9 mouse cellular contexts compared by ENCODE assay signal in genomic region chr1:40797348-40797747, GRCm38 (mm10). TPM values are rescaled to one million over a fixed set of nuclear protein-coding genes. Genes with fewer than 3 reads are reported as not detected.
A peak's percentile ranks its signal among the peaks of the same experiment; 100 is the strongest.
DNase-seq lines count a peak whose midpoint lies in the region; ATAC-seq and TF ChIP-seq lines count a peak whose summit lies in the region.
"Had no signal": no experiment of that assay in that cellular context is flagged by ENCODE, and none has a peak within 500 bp of the region (broad histone marks: within the 10 kb centered on the region; RNA-seq: fewer than 3 reads in every experiment).

No protein-coding gene starts in this region.

- no peak for TF ChIP-seq POLR2A in small intestine, adult 2 months (IDR thresholded peaks at IDR 0.05; ENCODE audit: low read depth, low read length)

- no peaks in the 10 kb centered on the region for H3K27me3 ChIP-seq in hindbrain, embryonic 10.5 days (ENCODE audit: insufficient read depth, poor library complexity, severe bottlenecking)
- H3K27me3 ChIP-seq in hindbrain, embryonic 12.5 days, result no peaks in the 10 kb centered on the region
- no peaks in the 10 kb centered on the region for H3K27me3 ChIP-seq in small intestine, adult 2 months (ENCODE audit: control insufficient read depth, insufficient read depth, low read length)

- WGBS in hindbrain, embryonic 10.5 days, result 16% methylated on average over 5 of the region's 5 CpGs
- 16% methylated on average over 5 of the region's 5 CpGs for WGBS in hindbrain, embryonic 12.5 days
- 16% methylated on average over 5 of the region's 5 CpGs for WGBS in small intestine, adult 2 months

- no peak overlapping the region for H3K4me2 ChIP-seq in hindbrain, embryonic 12.5 days (replicated peaks)

- no peaks in the 10 kb centered on the region for H3K36me3 ChIP-seq in hindbrain, embryonic 10.5 days
- H3K36me3 ChIP-seq in hindbrain, embryonic 12.5 days, result no peaks in the 10 kb centered on the region
- H3K36me3 ChIP-seq in small intestine, adult 2 months (ENCODE audit: control insufficient read depth, insufficient read depth, low read length), result no peaks in the 10 kb centered on the region

- no peaks in the 10 kb centered on the region for H3K9me3 ChIP-seq in hindbrain, embryonic 10.5 days
- no peaks in the 10 kb centered on the region for H3K9me3 ChIP-seq in hindbrain, embryonic 12.5 days (replicated peaks)

- H3K4me3 ChIP-seq in hindbrain, embryonic 10.5 days, result no peak overlapping the region
- H3K4me3 ChIP-seq in hindbrain, embryonic 12.5 days, result no peak overlapping the region
- H3K4me3 ChIP-seq in layer of hippocampus, adult 2 months, result no peak overlapping the region
- no peak overlapping the region for H3K4me3 ChIP-seq in small intestine, adult 2 months (ENCODE audit: low read depth, low read length)
- H3K4me3 ChIP-seq: myocyte had no signal

- no peak overlapping the region for H3K27ac ChIP-seq in hindbrain, embryonic 10.5 days
- no peak overlapping the region for H3K27ac ChIP-seq in hindbrain, embryonic 12.5 days
- no peak overlapping the region for H3K27ac ChIP-seq in layer of hippocampus, adult 2 months
- H3K27ac ChIP-seq in small intestine, adult 2 months (ENCODE audit: insufficient read depth, low read depth, low read length), result no peak overlapping the region

- no peak overlapping the region for H3K9ac ChIP-seq in hindbrain, embryonic 12.5 days

- DNase-seq in hindbrain, embryonic 10.5 days (ENCODE audit: low spot score), result peak; percentile 73
- peak; percentile 56 for DNase-seq in adipocyte (ENCODE audit: low spot score)
- DNase-seq in heart, adult 8-10 months (ENCODE audit: low spot score), result peak; percentile 63
- DNase-seq in layer of hippocampus, adult 2 months (ENCODE audit: low spot score in 2 of 2), result peak; percentile 62 to 73
- peak; percentile 80 for DNase-seq in lung, postnatal 10 days

- H3K4me1 ChIP-seq in hindbrain, embryonic 10.5 days (replicated peaks), result no peaks in the 10 kb centered on the region
- no peaks in the 10 kb centered on the region for H3K4me1 ChIP-seq in hindbrain, embryonic 12.5 days
- H3K4me1 ChIP-seq in small intestine, adult 2 months (ENCODE audit: control insufficient read depth, insufficient read depth, insufficient read length, low read length), result no peaks in the 10 kb centered on the region

- peak; percentile 94 for TF ChIP-seq CTCF in layer of hippocampus, adult 2 months (conservative IDR thresholded peaks at IDR 0.05)
- peak; percentile 53; the same call in 1 of the 2 replicates for TF ChIP-seq CTCF in small intestine, adult 2 months (IDR thresholded peaks at IDR 0.05; ENCODE audit: extremely low read depth, insufficient read length, insufficient replicate concordance, low read depth, low read length)

- ATAC-seq in hindbrain, embryonic 12.5 days (ENCODE audit: low FRiP score), result no peak
- peak; percentile 98 for ATAC-seq in common myeloid progenitor, adult 5-6 weeks (replicated peaks; ENCODE audit: low read depth, poor library complexity, severe bottlenecking)

RNA-seq across cellular contexts. Expression of gene Mfsd9, which starts 6.9 kb away (rescaled TPM):
- 3.1 and 3.3 TPM in 2 replicates for polyA plus RNA-seq in hindbrain, embryonic 10.5 days (2016; fragmentation: Nextera tagmentation; extraction: Ambion mirVana)
- 4.7 and 5.0 TPM in 2 replicates for polyA plus RNA-seq in hindbrain, embryonic 12.5 days (2016; fragmentation: Nextera tagmentation; extraction: Ambion mirVana)
- total RNA-seq in common myeloid progenitor, adult 5-6 weeks (2017), result 1.6 and 2.0 TPM in 2 replicates
- total RNA-seq in heart, adult 8-10 months (2022), result 1 to 10 TPM in 1 of 4 experiments, under 1 TPM in 3; 0.49 to 1.3 (median 0.64) TPM
- 1 to 10 TPM; 5.2 to 5.3 TPM for total RNA-seq in layer of hippocampus, adult 2 months (2021)
- 6.7 and 14.0 TPM in 2 replicates for polyA plus RNA-seq in small intestine, adult 2 months (2012; rRNA removed)

RNA-seq across cellular contexts. Expression of gene Tmem182, which starts 8.1 kb away (rescaled TPM):
- polyA plus RNA-seq in hindbrain, embryonic 10.5 days (2016; fragmentation: Nextera tagmentation; extraction: Ambion mirVana), result not detected in 2 replicates
- 0.10 and 0.30 TPM in 2 replicates for polyA plus RNA-seq in hindbrain, embryonic 12.5 days (2016; fragmentation: Nextera tagmentation; extraction: Ambion mirVana)
- not detected in 2 replicates for total RNA-seq in common myeloid progenitor, adult 5-6 weeks (2017)
- 100 to 1,000 TPM; 171 to 176 (median 173) TPM for total RNA-seq in heart, adult 8-10 months (2022)
- under 1 TPM in 1 of 2 experiments, not detected in 1; 0.20 TPM for total RNA-seq in layer of hippocampus, adult 2 months (2021)
- polyA plus RNA-seq in small intestine, adult 2 months (2012; rRNA removed), result not detected in 2 replicates

Comparison
In these comparisons a context has a peak if more than half of its experiments do, and no peak if none do; other contexts are left out.
1. RNA of gene Tmem182, which starts 8.1 kb away (total RNA-seq): 171 to 176 TPM in heart, adult 8-10 months; 0.20 TPM in layer of hippocampus, adult 2 months and not detected in common myeloid progenitor, adult 5-6 weeks; every median in the first group is over 100 times any median in the second.
2. Peak in every context shown above with its lines, with median percentiles within 50 percentile points of each other: DNase-seq.